Mouse (Mus musculus) myocyte (in vitro differentiated cells): Measurements from ENCODE around the gene Hps4.

ENCODE experiments used
- E2F4 ChIP-seq: IDR thresholded peaks from one replicate; pipeline ENCODE4 v1.6.1; 2011; ENCODE audit warnings: mild to moderate bottlenecking, control low read depth, moderate library complexity; ENCODE audit not compliant: insufficient read depth
- MAX ChIP-seq: IDR thresholded peaks from one replicate; pipeline ENCODE4 v1.6.1; 2011; ENCODE audit warnings: low read depth, mild to moderate bottlenecking, control low read depth
- MYOD1 ChIP-seq, 3 experiments: IDR thresholded peaks; one replicate each; pipeline ENCODE4 v1.6.1; 2011; ENCODE audit warnings: control low read depth in 2 of 3, low read depth in 2 of 3, mild to moderate bottlenecking in 2 of 3, moderate library complexity in 1 of 3; ENCODE audit not compliant: insufficient read length in 2 of 3, control insufficient read depth in 1 of 3
- MYOG ChIP-seq, 3 experiments: IDR thresholded peaks; one replicate each; pipeline ENCODE4 v1.6.1; 2011; ENCODE audit warnings: control low read depth in 2 of 3, low read depth in 2 of 3, mild to moderate bottlenecking in 2 of 3; ENCODE audit not compliant: insufficient read length in 2 of 3, control insufficient read depth in 1 of 3, insufficient read depth in 1 of 3
- POLR2A ChIP-seq: IDR thresholded peaks from one replicate; pipeline ENCODE4 v1.6.1; 2011; ENCODE audit warnings: low read depth, mild to moderate bottlenecking, control low read depth, moderate library complexity; ENCODE audit not compliant: insufficient read length
- POLR2AphosphoS2 ChIP-seq: IDR thresholded peaks from one replicate; pipeline ENCODE4 v1.6.1; 2011; ENCODE audit warnings: low read depth, control low read depth; ENCODE audit not compliant: insufficient read length
- REST ChIP-seq: IDR thresholded peaks from one replicate; pipeline ENCODE4 v1.6.1; 2011; ENCODE audit warnings: mild to moderate bottlenecking, control low read depth, moderate library complexity; ENCODE audit not compliant: insufficient read depth, insufficient read length
- TCF12 ChIP-seq: IDR thresholded peaks from one replicate; pipeline ENCODE4 v1.6.1; 2011; ENCODE audit warnings: mild to moderate bottlenecking, control low read depth; ENCODE audit not compliant: poor library complexity, insufficient read depth, severe bottlenecking
- TCF3 ChIP-seq: IDR thresholded peaks from one replicate; pipeline ENCODE4 v1.6.1; 2011; ENCODE audit warnings: low read depth, control low read depth; ENCODE audit not compliant: insufficient read length
- USF1 ChIP-seq: IDR thresholded peaks from one replicate; pipeline ENCODE4 v1.6.1; 2011; ENCODE audit warnings: low read depth, mild to moderate bottlenecking, control low read depth, moderate library complexity

GRCm38 (mm10) chr5:112346211-112346965, 3.5 kb downstream of the Hps4 start:
- no peak for TF ChIP-seq USF1
- peak in 1 of 3 experiments; percentile 47 for TF ChIP-seq MYOG (IDR thresholded peaks at IDR 0.05; ENCODE audit: control insufficient read depth in 1 of 3, insufficient read depth in 1 of 3, insufficient read length in 2 of 3, low read depth in 2 of 3)
- no peak for TF ChIP-seq POLR2AphosphoS2
- TF ChIP-seq POLR2A, result no peak
- TF ChIP-seq TCF12, result no peak
- TF ChIP-seq E2F4, result no peak
- no peak for TF ChIP-seq MAX
- TF ChIP-seq TCF3, result no peak
- TF ChIP-seq REST, result no peak
- TF ChIP-seq MYOD1 (IDR thresholded peaks at IDR 0.05; ENCODE audit: control insufficient read depth in 1 of 3, insufficient read length in 2 of 3, low read depth in 2 of 3), result peak in 2 of 3 experiments; percentile 29 to 35
